Mouse (Mus musculus): Measurements from ENCODE around the gene Cdh3. TPM values are rescaled to one million over a fixed set of nuclear protein-coding genes. Genes with fewer than 3 reads are reported as not detected.
"Not testable (repeated sequence)": the region's sequence is repeated elsewhere in the genome, so short reads cannot be mapped to it uniquely, and the experiment has no call there.

Cdh3 gene
- total and polyA plus RNA-seq, 2 experiments from 2014 or later: 0.67 to 4.3 TPM

DNA sequence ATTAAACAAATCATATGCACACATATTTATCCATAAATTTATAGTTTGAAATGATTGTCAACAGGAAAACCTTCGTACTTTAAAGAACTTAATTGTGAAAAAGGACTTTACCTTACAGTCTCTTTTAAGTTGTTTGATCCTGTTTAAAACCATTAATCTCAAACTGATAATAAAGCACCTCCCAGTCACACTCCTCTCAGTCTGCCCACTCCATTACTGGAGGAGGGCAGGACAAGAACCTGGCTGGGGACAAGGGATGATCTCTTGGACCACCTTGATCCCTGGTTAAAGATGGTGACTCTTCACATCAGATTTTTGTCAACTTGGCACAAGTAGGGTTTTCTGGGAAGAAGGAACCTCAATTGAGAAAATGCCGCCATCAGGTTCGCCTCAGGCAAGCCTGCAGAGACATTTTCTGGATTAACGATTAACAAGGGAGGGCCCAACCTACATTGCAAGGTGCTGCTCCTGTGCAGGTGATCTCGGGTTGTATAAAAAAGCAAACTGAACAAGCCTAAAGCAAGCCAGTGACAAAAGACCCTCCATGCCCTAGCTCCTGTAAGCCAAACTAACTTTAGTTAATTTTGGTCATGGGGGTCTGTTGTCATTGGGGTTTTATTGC is 61.0 kb downstream of the Cdh3 start:
- H3K27ac ChIP-seq (ENCODE audit: low read depth, low read length): no peak overlapping the region
- no peaks in the 10 kb centered on the region for H3K4me1 ChIP-seq (ENCODE audit: insufficient read depth, low read length)
- 91% methylated on average over 5 of the region's 5 CpGs for WGBS
- ATAC-seq (ENCODE audit: low FRiP score): no peak
- no peak overlapping the region for H3K4me2 ChIP-seq (ENCODE audit: low read depth, low read length, poor library complexity, severe bottlenecking)
- H3K9ac ChIP-seq (replicated peaks; ENCODE audit: low read length, poor library complexity, severe bottlenecking): no peak overlapping the region
- TF ChIP-seq CTCF (IDR thresholded peaks at IDR 0.05): no peak
- no peaks in the 10 kb centered on the region for H3K9me3 ChIP-seq (ENCODE audit: low read length)
- H3K4me3 ChIP-seq (ENCODE audit: low read depth, low read length): no peak overlapping the region
- H3K36me3 ChIP-seq (ENCODE audit: insufficient read depth, low read length): no peaks in the 10 kb centered on the region
- DNase-seq (ENCODE audit: low spot score): no peak
- H3K27me3 ChIP-seq (ENCODE audit: insufficient read depth, low read length): no peaks in the 10 kb centered on the region

DNA sequence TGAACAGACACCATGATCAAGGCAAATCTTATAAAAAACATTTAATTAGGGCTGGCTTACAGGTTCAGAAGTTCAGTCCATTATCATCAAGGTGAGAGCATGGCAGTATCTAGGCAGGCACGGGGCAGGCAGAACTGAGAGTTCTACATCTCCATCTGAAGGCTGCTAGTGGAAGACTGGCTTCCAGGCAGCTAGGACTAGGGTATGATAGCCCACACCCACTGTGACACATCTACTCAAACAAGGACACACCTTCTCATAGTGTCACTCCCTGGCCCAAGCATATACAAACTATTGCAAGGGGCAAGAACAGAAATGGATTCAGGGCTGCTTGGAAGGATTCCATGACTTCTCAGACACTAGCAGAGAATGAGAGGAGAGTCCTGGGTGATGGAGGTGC is 61.5 kb downstream of the Cdh3 start:
- not testable (repeated sequence) for H3K9ac ChIP-seq (replicated peaks; ENCODE audit: low read length, poor library complexity, severe bottlenecking); H3K4me2 ChIP-seq (ENCODE audit: low read depth, low read length, poor library complexity, severe bottlenecking); H3K4me1 ChIP-seq (ENCODE audit: insufficient read depth, low read length); H3K4me3 ChIP-seq (ENCODE audit: low read depth, low read length); DNase-seq (ENCODE audit: low spot score); H3K27ac ChIP-seq (ENCODE audit: low read depth, low read length); H3K9me3 ChIP-seq (ENCODE audit: low read length); ATAC-seq (ENCODE audit: low FRiP score); H3K27me3 ChIP-seq (ENCODE audit: insufficient read depth, low read length); H3K36me3 ChIP-seq (ENCODE audit: insufficient read depth, low read length)
- WGBS: 87% methylated on average over 1 of the region's 1 CpGs

DNA sequence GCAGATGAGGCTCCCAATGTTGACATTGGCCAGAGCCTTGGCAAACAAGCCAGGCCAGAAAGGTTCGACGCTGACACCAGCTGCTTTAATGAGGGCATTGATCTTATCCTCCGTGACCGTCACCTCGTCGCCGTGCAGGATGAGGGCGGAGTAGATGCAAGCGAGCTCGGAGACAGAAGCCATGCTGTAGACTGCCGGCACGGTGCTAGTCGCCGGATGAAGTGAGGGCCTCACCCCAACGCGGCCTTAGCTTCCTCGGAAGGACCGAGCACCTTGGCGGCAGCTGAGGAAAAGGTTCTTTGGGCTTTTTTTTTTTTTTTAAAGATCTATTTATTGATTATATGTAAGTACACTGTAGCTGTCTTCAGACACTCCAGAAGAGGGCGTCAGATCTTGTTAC is 62.5 kb downstream of the Cdh3 start, which contains the start of gene Gm10073:
TSS of gene Gm10073 (minus strand) at position 294 of the 400 bp plus-strand sequence.
- not testable (repeated sequence) for H3K9ac ChIP-seq (replicated peaks; ENCODE audit: low read length, poor library complexity, severe bottlenecking); H3K36me3 ChIP-seq (ENCODE audit: insufficient read depth, low read length); H3K27ac ChIP-seq (ENCODE audit: low read depth, low read length); DNase-seq (ENCODE audit: low spot score); H3K9me3 ChIP-seq (ENCODE audit: low read length); H3K4me2 ChIP-seq (ENCODE audit: low read depth, low read length, poor library complexity, severe bottlenecking); H3K4me3 ChIP-seq (ENCODE audit: low read depth, low read length); H3K27me3 ChIP-seq (ENCODE audit: insufficient read depth, low read length); ATAC-seq (ENCODE audit: low FRiP score); H3K4me1 ChIP-seq (ENCODE audit: insufficient read depth, low read length)
- WGBS: 55% methylated on average over 20 of the region's 20 CpGs

DNA sequence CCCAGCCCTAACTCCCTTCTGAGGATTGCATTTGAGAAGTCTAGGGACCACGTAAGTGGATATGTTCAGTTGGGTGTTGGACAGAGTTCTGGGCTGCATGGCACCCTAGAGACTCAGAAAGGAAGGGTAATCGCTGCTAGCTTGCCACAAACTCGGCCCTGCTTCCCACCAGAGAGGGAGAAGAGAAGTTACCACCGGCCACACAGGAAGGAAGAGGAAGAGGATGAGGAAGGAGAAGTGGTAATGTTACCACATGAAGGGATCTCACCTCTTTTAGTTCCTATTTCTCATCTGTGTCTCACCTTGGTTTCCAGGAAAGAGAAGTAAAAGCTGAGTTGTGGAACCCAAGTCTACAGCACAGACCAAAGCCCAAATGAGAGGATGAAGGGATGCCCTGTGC is 63.6 kb downstream of the Cdh3 start:
- no peaks in the 10 kb centered on the region for H3K4me1 ChIP-seq (ENCODE audit: insufficient read depth, low read length)
- ATAC-seq (ENCODE audit: low FRiP score) (no peak), DNase-seq (ENCODE audit: low spot score) (no peak)
- 84% methylated on average over 4 of the region's 4 CpGs for WGBS
- H3K9me3 ChIP-seq (ENCODE audit: low read length): no peaks in the 10 kb centered on the region
- H3K9ac ChIP-seq (replicated peaks; ENCODE audit: low read length, poor library complexity, severe bottlenecking): no peak overlapping the region
- no peak for TF ChIP-seq CTCF (IDR thresholded peaks at IDR 0.05)
- H3K4me3 ChIP-seq (ENCODE audit: low read depth, low read length): no peak overlapping the region
- H3K36me3 ChIP-seq (ENCODE audit: insufficient read depth, low read length): no peaks in the 10 kb centered on the region
- H3K27me3 ChIP-seq (ENCODE audit: insufficient read depth, low read length): no peaks in the 10 kb centered on the region
- H3K4me2 ChIP-seq (ENCODE audit: low read depth, low read length, poor library complexity, severe bottlenecking): no peak overlapping the region
- no peak overlapping the region for H3K27ac ChIP-seq (ENCODE audit: low read depth, low read length)

DNA sequence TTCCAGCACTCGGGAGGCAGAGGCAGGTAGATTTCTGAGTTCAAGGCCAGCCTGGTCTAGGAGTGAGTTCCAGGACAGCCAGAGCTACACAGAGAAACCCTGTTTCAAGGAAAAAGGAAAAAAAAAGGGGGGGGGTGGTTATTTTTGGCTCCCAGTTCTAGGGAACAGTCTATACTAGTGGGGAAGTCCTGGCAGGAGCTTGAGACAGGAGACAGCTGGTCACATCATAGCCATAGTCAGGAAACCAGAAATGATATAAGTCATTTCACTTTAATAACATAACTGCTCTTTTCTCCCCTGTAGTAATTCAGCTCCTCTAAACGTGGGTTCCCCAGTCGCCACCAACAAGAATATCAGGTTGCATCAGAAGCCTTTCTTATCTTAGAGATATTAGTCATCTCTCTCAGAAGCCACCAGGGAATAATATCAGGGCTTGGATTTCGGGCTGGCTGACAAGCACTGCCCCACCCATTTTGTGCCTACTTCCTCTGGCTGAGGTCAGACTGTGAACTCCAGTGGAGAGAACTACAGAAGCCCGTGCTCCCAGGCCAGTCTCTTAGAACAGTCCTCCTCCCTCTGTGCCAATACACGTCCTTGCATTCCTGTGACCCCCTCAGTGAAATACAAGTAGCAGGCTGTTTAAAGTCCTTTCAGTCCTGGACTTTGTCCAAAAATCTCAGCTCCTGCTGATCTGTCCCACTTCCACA is 66.3 kb downstream of the Cdh3 start:
- Histone ChIP-seq H3K36me3 (ENCODE audit: insufficient read depth, low read length) (no peaks in the 10 kb centered on the region), H3K27me3 (ENCODE audit: insufficient read depth, low read length) (no peaks in the 10 kb centered on the region), H3K4me3 (ENCODE audit: low read depth, low read length) (no peak overlapping the region), H3K4me2 (ENCODE audit: low read depth, low read length, poor library complexity, severe bottlenecking) (no peak overlapping the region), H3K9ac (replicated peaks; ENCODE audit: low read length, poor library complexity, severe bottlenecking) (no peak overlapping the region), H3K4me1 (ENCODE audit: insufficient read depth, low read length) (no peaks in the 10 kb centered on the region), H3K27ac (ENCODE audit: low read depth, low read length) (no peak overlapping the region), H3K9me3 (ENCODE audit: low read length) (no peaks in the 10 kb centered on the region)
- TF ChIP-seq CTCF (IDR thresholded peaks at IDR 0.05): no peak
- WGBS: 49% methylated on average over 6 of the region's 6 CpGs
- peak; percentile 40 for DNase-seq (ENCODE audit: low spot score)
- ATAC-seq (ENCODE audit: low FRiP score): no peak

DNA sequence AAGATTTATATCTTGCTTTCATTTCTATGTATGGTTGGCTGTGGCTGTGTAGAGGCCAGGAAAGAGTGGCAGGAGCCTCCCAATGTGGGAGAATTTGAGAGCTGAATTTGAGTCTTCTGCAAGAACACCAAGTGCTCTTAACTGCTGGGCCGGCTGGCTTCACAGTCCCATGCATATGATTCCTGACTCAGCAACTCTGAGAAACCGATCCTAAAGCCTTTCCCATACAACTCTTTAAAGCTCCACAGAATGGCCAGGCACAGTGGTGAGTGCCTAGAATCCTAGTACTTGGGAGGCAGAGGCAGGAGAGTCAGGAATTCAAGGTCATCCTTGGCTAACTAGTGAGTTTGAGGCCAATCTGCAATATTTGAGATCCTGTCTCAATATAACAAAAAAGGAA is 68.8 kb downstream of the Cdh3 start:
- 81% methylated on average over 2 of the region's 2 CpGs for WGBS
- DNase-seq (ENCODE audit: low spot score) (no peak), ATAC-seq (ENCODE audit: low FRiP score) (no peak)
- H3K9me3 ChIP-seq (ENCODE audit: low read length): no peaks in the 10 kb centered on the region
- no peak overlapping the region for H3K27ac ChIP-seq (ENCODE audit: low read depth, low read length)
- no peak overlapping the region for H3K9ac ChIP-seq (replicated peaks; ENCODE audit: low read length, poor library complexity, severe bottlenecking)
- H3K27me3 ChIP-seq (ENCODE audit: insufficient read depth, low read length): no peaks in the 10 kb centered on the region
- H3K4me2 ChIP-seq (ENCODE audit: low read depth, low read length, poor library complexity, severe bottlenecking): no peak overlapping the region
- TF ChIP-seq CTCF (IDR thresholded peaks at IDR 0.05): no peak
- H3K4me3 ChIP-seq (ENCODE audit: low read depth, low read length): no peak overlapping the region
- H3K4me1 ChIP-seq (ENCODE audit: insufficient read depth, low read length): no peaks in the 10 kb centered on the region
- H3K36me3 ChIP-seq (ENCODE audit: insufficient read depth, low read length): no peaks in the 10 kb centered on the region

Data from midbrain, postnatal 0 days (tissue).